Mouse (Mus musculus) liver, adult 2 months (tissue): ENCODE data around the gene Mrpl49. TPM values are rescaled to one million over a fixed set of nuclear protein-coding genes. Genes with fewer than 3 reads are reported as not detected.

ENCODE experiments used
- DNase-seq: peaks from one replicate; pipeline ENCODE4 v3.0.0-alpha.2; 2011; ENCODE audit warnings: low read depth, low spot score; ENCODE audit errors: extremely low read depth
- H3K27ac ChIP-seq: fragments of 200-500 bp; replicated peaks from 2 replicates; pipeline ENCODE4 v1.5.1; 2012; ENCODE audit warnings: low read depth, mild to moderate bottlenecking, control low read depth, inconsistent platforms, low read length; ENCODE audit not compliant: insufficient read depth
- H3K27me3 ChIP-seq: fragments of 200-500 bp; 2 replicates; pipeline ENCODE4 v1.6.1; 2012; ENCODE audit warnings: mild to moderate bottlenecking, moderate library complexity, low read length, inconsistent platforms; ENCODE audit not compliant: control insufficient read depth, insufficient read depth
- H3K36me3 ChIP-seq: fragments of 200-500 bp; 2 replicates; pipeline ENCODE4 v1.6.1; 2012; ENCODE audit warnings: low read length, inconsistent platforms; ENCODE audit not compliant: control insufficient read depth, insufficient read depth
- H3K4me1 ChIP-seq: fragments of 200-500 bp; 2 replicates; pipeline ENCODE4 v1.6.1; 2011; ENCODE audit warnings: low read length; ENCODE audit not compliant: control insufficient read depth, insufficient read depth
- H3K4me3 ChIP-seq: fragments of 200-500 bp; 2 replicates; pipeline ENCODE4 v1.5.1; 2011; ENCODE audit warnings: low read depth, mild to moderate bottlenecking, control low read depth, low read length, moderate library complexity; ENCODE audit not compliant: insufficient read depth
- H3K79me2 ChIP-seq: fragments of 200-500 bp; 2 replicates; pipeline ENCODE4 v1.6.1; 2012; ENCODE audit warnings: inconsistent platforms, mild to moderate bottlenecking, low read length, moderate library complexity; ENCODE audit not compliant: control insufficient read depth, insufficient read depth
- H3K9ac ChIP-seq: fragments of 200-500 bp; 2 replicates; pipeline ENCODE4 v1.6.1; 2012; ENCODE audit warnings: low read depth, mild to moderate bottlenecking, control low read depth, inconsistent platforms, low read length
- CTCF ChIP-seq: fragments of 200-500 bp; IDR thresholded peaks from 2 replicates; pipeline ENCODE4 v1.5.1; 2011; ENCODE audit warnings: low read depth, low read length, control low read depth
- POLR2A ChIP-seq: fragments of 200-500 bp; IDR thresholded peaks from 2 replicates; pipeline ENCODE4 v1.6.1; 2011; ENCODE audit warnings: low read length, control low read depth; ENCODE audit not compliant: insufficient read depth; ENCODE audit errors: extremely low read depth
- WGBS: fragments of 180-500 bp; shearing (Covaris S2); methylation state at CpG from one replicate; pipeline ENCODE4 v1.1.7; 2018; 5-methylcytosine and 5-hydroxymethylcytosine counted together
- polyA plus RNA-seq: library from polyadenylated mRNA; depleted of rRNA; stranded (reverse); fragments of >200 nt; gene quantifications from 2 replicates; pipeline ENCODE4 v1.2.3, GENCODE M21; 2012; rRNA removed
- total RNA-seq: library from RNA; depleted of rRNA; stranded (reverse); fragments of >200 nt; gene quantifications from 2 replicates; pipeline ENCODE4 v1.2.3, GENCODE M21; 2014; rRNA removed

Gene Mrpl49
- total and polyA plus RNA-seq, 2 experiments, result 13.6 to 27.1 TPM

DNA sequence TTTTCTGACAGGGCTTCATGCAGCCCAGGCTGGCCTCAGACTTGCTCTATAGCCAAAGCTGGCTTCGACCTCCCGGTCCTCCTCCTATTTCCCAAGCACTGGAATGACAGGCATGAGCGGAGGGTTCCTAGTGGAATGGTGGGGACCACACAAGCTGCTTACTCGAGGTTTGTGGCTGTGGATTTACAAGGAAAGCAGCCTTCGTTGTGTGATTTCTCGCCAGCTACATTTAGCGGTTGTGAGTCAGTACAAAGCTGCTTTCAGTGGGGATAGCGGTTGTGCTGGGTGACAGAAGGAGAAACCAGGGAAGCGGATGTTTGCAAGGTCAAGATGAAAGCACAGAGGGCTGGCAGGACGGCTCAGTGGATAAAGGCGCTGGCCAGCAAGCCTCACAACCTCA, 52.0 kb downstream of the Mrpl49 start:
- no peak for TF ChIP-seq CTCF
- TF ChIP-seq POLR2A, result no peak
- no peak overlapping the region for H3K27ac ChIP-seq
- H3K4me1 ChIP-seq, result no peaks in the 10 kb centered on the region
- no peak overlapping the region for H3K4me3 ChIP-seq
- H3K79me2 ChIP-seq, result no peaks in the 10 kb centered on the region
- no peaks in the 10 kb centered on the region for H3K27me3 ChIP-seq
- DNase-seq, result no peak
- H3K36me3 ChIP-seq, result no peaks in the 10 kb centered on the region; the same call in 1 of the 2 replicates
- H3K9ac ChIP-seq, result no peak overlapping the region
- 83% methylated on average over 11 of the region's 11 CpGs for WGBS

Other genes with a start within 250 kb of the Mrpl49 start
- 5.2 and 5.9 TPM in 2 replicates for gene Frmd8, start 182.5 kb downstream of the Mrpl49 start, total RNA-seq
- gene Frmd8, start 182.5 kb downstream of the Mrpl49 start, polyA plus RNA-seq, result 10.3 and 14.2 TPM in 2 replicates
- 8.6 and 13.0 TPM in 2 replicates for gene Slc25a45, start 180.0 kb downstream of the Mrpl49 start, total RNA-seq
- 52.8 and 57.7 TPM in 2 replicates for gene Slc25a45, start 180.0 kb downstream of the Mrpl49 start, polyA plus RNA-seq
- gene Tigd3, start 163.6 kb downstream of the Mrpl49 start, total RNA-seq, result 0.18 and 0.27 TPM in 2 replicates
- 0.16 and 0.24 TPM in 2 replicates for gene Tigd3, start 163.6 kb downstream of the Mrpl49 start, polyA plus RNA-seq
- gene Dpf2, start 144.8 kb downstream of the Mrpl49 start, total RNA-seq, result 10.3 and 10.7 TPM in 2 replicates
- gene Dpf2, start 144.8 kb downstream of the Mrpl49 start, polyA plus RNA-seq, result 28.8 and 40.0 TPM in 2 replicates
- gene Cdc42ep2, start 133.0 kb downstream of the Mrpl49 start, total RNA-seq, result 1.7 and 2.1 TPM in 2 replicates
- gene Cdc42ep2, start 133.0 kb downstream of the Mrpl49 start, polyA plus RNA-seq, result 2.1 and 2.4 TPM in 2 replicates
- gene Pola2, start 93.6 kb downstream of the Mrpl49 start, total RNA-seq, result 6.7 and 8.3 TPM in 2 replicates
- gene Pola2, start 93.6 kb downstream of the Mrpl49 start, polyA plus RNA-seq, result 10.5 and 14.3 TPM in 2 replicates
- not detected in 2 replicates for gene Slc22a20, start 71.6 kb downstream of the Mrpl49 start, total RNA-seq
- not detected in 2 replicates for gene Slc22a20, start 71.6 kb downstream of the Mrpl49 start, polyA plus RNA-seq
- 8.0 and 9.9 TPM in 2 replicates for gene Capn1, start 41.9 kb downstream of the Mrpl49 start, total RNA-seq
- 10.6 and 12.7 TPM in 2 replicates for gene Capn1, start 41.9 kb downstream of the Mrpl49 start, polyA plus RNA-seq
- 7.6 and 15.2 TPM in 2 replicates for gene Syvn1, start 11.2 kb downstream of the Mrpl49 start, total RNA-seq
- gene Syvn1, start 11.2 kb downstream of the Mrpl49 start, polyA plus RNA-seq, result 53.0 and 64.7 TPM in 2 replicates
- gene Fau, start 59 bp upstream of the Mrpl49 start, total RNA-seq, result 455 and 560 TPM in 2 replicates
- 715 and 820 TPM in 2 replicates for gene Fau, start 59 bp upstream of the Mrpl49 start, polyA plus RNA-seq
- 10.9 and 12.6 TPM in 2 replicates for gene Znhit2, start 3.4 kb upstream of the Mrpl49 start, total RNA-seq
- 52.6 and 52.7 TPM in 2 replicates for gene Znhit2, start 3.4 kb upstream of the Mrpl49 start, polyA plus RNA-seq
- gene Tm7sf2, start 10.6 kb upstream of the Mrpl49 start, total RNA-seq, result 185 and 210 TPM in 2 replicates
- gene Tm7sf2, start 10.6 kb upstream of the Mrpl49 start, polyA plus RNA-seq, result 433 and 503 TPM in 2 replicates
- gene Vps51, start 19.4 kb upstream of the Mrpl49 start, total RNA-seq, result 16.0 and 19.8 TPM in 2 replicates
- 30.4 and 36.3 TPM in 2 replicates for gene Vps51, start 19.4 kb upstream of the Mrpl49 start, polyA plus RNA-seq
- gene Tmem262, start 22.2 kb upstream of the Mrpl49 start, total RNA-seq, result not detected in 2 replicates
- not detected in 2 replicates for gene Tmem262, start 22.2 kb upstream of the Mrpl49 start, polyA plus RNA-seq
- 0.34 and 0.46 TPM in 2 replicates for gene Gm28374, start 24.5 kb upstream of the Mrpl49 start, total RNA-seq
- 0.20 TPM in 1 of 2 replicates, not detected in the other for gene Gm28374, start 24.5 kb upstream of the Mrpl49 start, polyA plus RNA-seq
- gene Zfpl1, start 27.2 kb upstream of the Mrpl49 start, total RNA-seq, result 7.9 and 11.0 TPM in 2 replicates
- 45.1 and 49.1 TPM in 2 replicates for gene Zfpl1, start 27.2 kb upstream of the Mrpl49 start, polyA plus RNA-seq
- 0.28 and 0.47 TPM in 2 replicates for gene Cdca5, start 27.2 kb upstream of the Mrpl49 start, total RNA-seq
- gene Cdca5, start 27.2 kb upstream of the Mrpl49 start, polyA plus RNA-seq, result 0.18 and 0.20 TPM in 2 replicates
- not detected in 2 replicates for gene AC131692.1, start 36.6 kb upstream of the Mrpl49 start, total RNA-seq
- gene AC131692.1, start 36.6 kb upstream of the Mrpl49 start, polyA plus RNA-seq, result not detected in 2 replicates
- not detected in 2 replicates for gene Naaladl1, start 48.0 kb upstream of the Mrpl49 start, total RNA-seq
- gene Naaladl1, start 48.0 kb upstream of the Mrpl49 start, polyA plus RNA-seq, result not detected in 2 replicates
- gene Sac3d1, start 60.9 kb upstream of the Mrpl49 start, total RNA-seq, result 4.0 and 4.9 TPM in 2 replicates
- 19.4 and 22.0 TPM in 2 replicates for gene Sac3d1, start 60.9 kb upstream of the Mrpl49 start, polyA plus RNA-seq
- 7.2 and 10.5 TPM in 2 replicates for gene Snx15, start 70.5 kb upstream of the Mrpl49 start, total RNA-seq
- 19.1 and 20.5 TPM in 2 replicates for gene Snx15, start 70.5 kb upstream of the Mrpl49 start, polyA plus RNA-seq
- gene Batf2, start 83.2 kb upstream of the Mrpl49 start, total RNA-seq, result 0.74 and 1.6 TPM in 2 replicates
- 1.1 and 2.4 TPM in 2 replicates for gene Batf2, start 83.2 kb upstream of the Mrpl49 start, polyA plus RNA-seq
- gene Arl2, start 83.8 kb upstream of the Mrpl49 start, total RNA-seq, result 2.5 and 3.0 TPM in 2 replicates
- gene Arl2, start 83.8 kb upstream of the Mrpl49 start, polyA plus RNA-seq, result 13.9 and 16.3 TPM in 2 replicates
- gene Majin, start 126.6 kb upstream of the Mrpl49 start, total RNA-seq, result not detected in 2 replicates
- gene Majin, start 126.6 kb upstream of the Mrpl49 start, polyA plus RNA-seq, result 0.14 TPM in 1 of 2 replicates, not detected in the other
- gene Gpha2, start 168.6 kb upstream of the Mrpl49 start, total RNA-seq, result 0.27 and 0.28 TPM in 2 replicates
- not detected in 2 replicates for gene Gpha2, start 168.6 kb upstream of the Mrpl49 start, polyA plus RNA-seq
- gene Ppp2r5b, start 178.1 kb upstream of the Mrpl49 start, total RNA-seq, result 3.2 and 3.3 TPM in 2 replicates
- gene Ppp2r5b, start 178.1 kb upstream of the Mrpl49 start, polyA plus RNA-seq, result 12.5 and 14.5 TPM in 2 replicates
- gene Atg2a, start 183.9 kb upstream of the Mrpl49 start, total RNA-seq, result 9.1 and 16.0 TPM in 2 replicates
- 26.8 and 32.3 TPM in 2 replicates for gene Atg2a, start 183.9 kb upstream of the Mrpl49 start, polyA plus RNA-seq
- 25.3 and 29.7 TPM in 2 replicates for gene Ehd1, start 218.9 kb upstream of the Mrpl49 start, total RNA-seq
- 140 and 154 TPM in 2 replicates for gene Ehd1, start 218.9 kb upstream of the Mrpl49 start, polyA plus RNA-seq
- 3.1 and 4.6 TPM in 2 replicates for gene Cdc42bpg, start 248.7 kb upstream of the Mrpl49 start, total RNA-seq
- 6.7 and 7.3 TPM in 2 replicates for gene Cdc42bpg, start 248.7 kb upstream of the Mrpl49 start, polyA plus RNA-seq